Mouse (Mus musculus) C2C12 (cell line): ENCODE data around the gene 4930435E12Rik.

Experiments used
- CEBPB ChIP-seq: IDR thresholded peaks from one replicate; pipeline ENCODE4 v1.6.1; 2011; ENCODE audit warnings: low read depth, mild to moderate bottlenecking, control low read depth, moderate library complexity
- CTCF ChIP-seq: IDR thresholded peaks from one replicate; pipeline ENCODE4 v1.5.1; 2011; ENCODE audit not compliant: control insufficient read depth, insufficient read depth, insufficient read length
- MAX ChIP-seq: IDR thresholded peaks from one replicate; pipeline ENCODE4 v1.6.1; 2011; ENCODE audit warnings: mild to moderate bottlenecking, control low read depth
- MYOD1 ChIP-seq: IDR thresholded peaks from one replicate; pipeline ENCODE4 v1.6.1; 2011; ENCODE audit warnings: low read depth; ENCODE audit not compliant: control insufficient read depth, insufficient read length

DNA sequence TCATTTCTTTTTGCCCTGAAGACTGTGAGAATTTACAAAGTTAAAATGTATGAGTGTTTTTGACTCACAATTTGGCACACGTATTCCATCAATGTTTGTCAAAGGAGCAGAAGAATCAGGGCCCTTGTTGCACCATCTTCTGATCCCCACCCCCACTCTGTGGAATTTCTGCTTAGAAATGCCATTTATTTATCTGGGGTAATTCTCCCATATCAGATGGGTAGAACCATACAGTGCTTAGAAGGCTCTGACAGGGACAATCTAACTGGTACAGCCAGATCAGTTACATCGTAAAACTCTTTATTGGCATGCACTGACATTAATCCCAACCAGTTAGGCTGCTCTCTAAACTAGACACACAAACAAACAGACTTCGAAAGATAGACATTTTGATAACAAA lies 38.6 kb downstream of the 4930435E12Rik start:
- no peak for TF ChIP-seq CTCF
- TF ChIP-seq MAX: no peak
- no peak for TF ChIP-seq CEBPB
- no peak for TF ChIP-seq MYOD1
